Mouse (Mus musculus) embryonic fibroblast, embryonic 13.5 days (primary cell): ENCODE measurements around the gene Plcd3. TPM values are rescaled to one million over a fixed set of nuclear protein-coding genes. Genes with fewer than 3 reads are reported as not detected.
A peak's percentile ranks its signal among the peaks of the same experiment; 100 is the strongest.

Source experiments
- H3K27ac ChIP-seq: 2 replicates; pipeline ENCODE4 v1.5.1; 2012; ENCODE audit warnings: low read length, control low read depth, inconsistent platforms; ENCODE audit not compliant: insufficient read depth
- H3K4me1 ChIP-seq: 2 replicates; pipeline ENCODE4 v1.6.1; 2011; ENCODE audit warnings: low read length; ENCODE audit not compliant: control insufficient read depth, insufficient read depth
- H3K4me3 ChIP-seq: 2 replicates; pipeline ENCODE4 v1.5.1; 2011; ENCODE audit warnings: mild to moderate bottlenecking, control low read depth, low read length; ENCODE audit not compliant: insufficient read depth
- CTCF ChIP-seq: IDR thresholded peaks from 2 replicates; pipeline ENCODE4 v1.5.1; 2011; ENCODE audit warnings: mild to moderate bottlenecking, control low read depth, low read length, moderate library complexity, borderline replicate concordance; ENCODE audit not compliant: insufficient read depth
- POLR2A ChIP-seq: IDR thresholded peaks from 2 replicates; pipeline ENCODE4 v1.6.1; 2011; ENCODE audit warnings: low read depth, mild to moderate bottlenecking, control low read depth, low read length, moderate library complexity
- polyA plus RNA-seq: library from polyadenylated mRNA; stranded (reverse); fragments of >200 nt; gene quantifications from 2 replicates; pipeline ENCODE4 v1.2.4, GENCODE M21; 2011; ENCODE audit warnings: low read depth; ENCODE audit not compliant: missing spikeins, insufficient read length

The Plcd3 gene
- polyA plus RNA-seq, 1 experiment = 5.6 TPM

DNA sequence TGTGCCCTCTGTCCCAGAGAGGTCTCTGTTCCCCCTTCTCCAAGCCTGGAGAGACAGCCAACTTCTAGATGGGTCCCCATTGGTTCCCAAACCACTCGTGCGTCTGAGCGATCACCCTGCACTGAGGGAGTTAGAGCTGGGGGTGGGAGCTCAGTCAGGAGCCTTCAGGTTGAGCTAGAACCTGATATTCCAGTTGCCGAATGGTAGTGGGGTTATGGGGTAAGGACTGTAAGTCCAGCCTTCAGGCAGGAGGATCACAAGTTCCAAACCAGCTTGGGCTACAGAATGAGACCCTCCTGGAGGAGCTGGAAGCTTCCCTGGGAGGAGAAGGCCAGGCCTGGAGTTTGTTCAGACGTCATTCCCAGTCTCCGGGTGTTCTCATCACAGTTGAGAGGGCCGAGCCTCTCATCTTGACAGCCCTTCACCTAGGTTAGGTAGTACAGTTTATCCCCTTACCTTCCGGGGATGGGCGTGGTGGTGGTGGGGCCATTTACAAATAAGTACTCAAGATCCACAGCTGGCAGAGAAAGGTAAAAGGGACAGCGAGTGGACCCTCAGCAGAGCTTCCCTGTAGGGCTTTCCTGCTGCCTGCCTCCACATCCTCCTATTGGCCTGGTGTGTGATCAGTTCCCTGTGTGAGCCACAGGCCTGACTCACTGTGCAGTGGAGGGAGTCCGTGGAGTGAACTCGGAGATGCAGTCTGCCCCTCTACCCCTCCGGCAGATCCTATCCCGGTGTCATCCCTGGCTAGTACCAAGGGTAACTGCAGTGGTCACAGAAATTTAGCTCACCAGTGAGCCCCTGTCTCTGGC lies 38.7 kb upstream of the Plcd3 start:
- Histone ChIP-seq H3K4me1 (peaks cover 14% of the 10 kb centered on the region), H3K27ac (peak overlapping the region; percentile 84), H3K4me3 (no peak overlapping the region)
- TF ChIP-seq CTCF = no peak
- TF ChIP-seq POLR2A = peak; percentile 19; the same call in 1 of the 2 replicates

GRCm38 (mm10) chr11:103136039-103136577 lies 34.6 kb upstream of the Plcd3 start:
- Histone ChIP-seq H3K4me1 (peaks cover 6% of the 10 kb centered on the region; the same call in 1 of the 2 replicates), H3K27ac (no peak overlapping the region), H3K4me3 (no peak overlapping the region)
- no peak for TF ChIP-seq CTCF
- TF ChIP-seq POLR2A = no peak

GRCm38 (mm10) chr11:103134221-103134620 lies 32.8 kb upstream of the Plcd3 start:
- no peak overlapping the region for H3K4me3 ChIP-seq
- peaks cover 6% of the 10 kb centered on the region; the same call in 1 of the 2 replicates for H3K4me1 ChIP-seq
- TF ChIP-seq CTCF = no peak
- TF ChIP-seq POLR2A = no peak
- H3K27ac ChIP-seq = peak overlapping the region; percentile 53; the same call in 1 of the 2 replicates

DNA sequence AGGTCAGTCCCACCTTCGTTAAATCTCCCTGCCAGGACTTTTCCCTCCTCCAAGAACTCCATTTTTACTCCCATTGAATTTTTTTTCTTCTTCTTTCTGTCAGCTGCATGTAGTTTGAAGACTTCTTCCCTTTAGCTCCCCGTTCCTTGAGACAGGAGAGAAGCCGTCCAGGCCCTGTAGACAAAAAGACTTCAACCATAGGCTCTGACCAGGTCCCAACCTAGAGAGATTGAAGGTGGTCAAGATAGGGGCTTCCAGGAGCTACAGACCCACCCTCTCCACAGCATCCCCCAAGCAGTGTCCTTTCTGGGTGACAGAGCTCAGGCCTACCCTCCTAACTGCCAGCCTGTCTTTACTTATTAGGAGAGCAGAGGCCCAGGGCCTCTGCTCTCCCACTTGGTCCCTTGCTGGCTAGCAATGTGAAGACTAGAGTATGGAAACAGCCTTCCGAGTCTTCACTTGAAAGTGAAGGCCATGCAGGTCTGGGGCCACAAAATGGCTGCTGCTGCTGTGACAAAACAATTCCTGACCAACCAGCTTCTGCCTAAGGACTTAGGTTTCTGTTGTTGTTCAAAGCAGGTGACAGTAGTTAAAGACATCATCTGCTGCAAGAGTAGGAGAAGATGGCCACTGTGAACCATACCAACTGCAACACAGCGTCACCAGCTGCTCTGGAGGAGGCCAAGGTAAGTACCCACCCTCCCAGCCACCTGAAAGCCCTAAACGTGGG lies 32.2 kb upstream of the Plcd3 start:
- peaks cover 6% of the 10 kb centered on the region; the same call in 1 of the 2 replicates for H3K4me1 ChIP-seq

DNA sequence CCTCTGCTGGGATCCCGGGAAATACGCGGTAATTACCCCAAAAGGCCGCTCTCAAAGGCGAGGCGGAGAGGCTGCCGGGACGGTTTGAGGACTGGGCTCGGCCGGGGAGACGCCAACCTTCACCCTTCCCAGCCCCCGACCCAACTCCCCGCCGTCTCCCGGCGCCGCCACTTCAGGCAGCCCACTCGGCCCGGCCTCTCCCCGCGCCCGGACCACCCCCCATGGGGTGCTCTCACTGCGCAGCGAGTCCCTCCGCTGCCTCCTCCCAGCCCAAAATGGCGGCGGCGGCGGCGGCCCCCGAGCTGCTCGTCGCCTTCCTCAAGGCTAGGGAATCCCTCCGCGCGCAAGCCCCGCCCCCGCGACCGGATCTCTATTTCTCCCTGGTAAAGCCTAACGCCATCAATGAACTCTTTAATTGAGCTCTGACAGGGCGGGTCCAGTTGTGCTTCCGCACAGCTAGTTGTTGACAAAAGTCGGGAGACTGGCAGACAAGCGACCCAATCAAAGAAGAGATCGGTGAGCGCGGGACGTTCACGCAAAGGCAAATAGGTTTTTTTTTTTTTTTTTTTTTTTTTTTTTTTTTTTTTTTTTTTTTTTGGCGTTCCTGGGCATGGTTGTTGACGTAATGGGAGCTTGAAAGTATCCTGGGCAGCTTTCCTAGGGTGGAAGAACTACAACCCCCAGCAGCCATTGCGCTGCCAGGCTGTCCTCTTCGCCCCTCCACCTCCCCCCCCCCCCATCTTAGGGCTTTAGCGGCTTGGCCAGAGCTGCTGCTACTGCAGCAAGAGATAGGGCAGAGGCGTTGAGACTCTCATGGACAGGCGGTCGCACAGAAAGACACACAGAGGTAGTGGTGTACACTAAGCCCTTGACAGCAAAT lies 31.4 kb upstream of the Plcd3 start:
- H3K4me3 ChIP-seq = peak overlapping the region; percentile 90
- H3K4me1 ChIP-seq = peaks cover 6% of the 10 kb centered on the region; the same call in 1 of the 2 replicates
- TF ChIP-seq CTCF (no peak), POLR2A (peak; percentile 87)
- peak overlapping the region; percentile 87 for H3K27ac ChIP-seq

More for the DNA sequence above, 32.2 kb upstream of the Plcd3 start:
- TF ChIP-seq CTCF (no peak), POLR2A (no peak)
- peak overlapping the region; percentile 53 for H3K27ac ChIP-seq
- H3K4me3 ChIP-seq = 0 out of 2 replicates have a peak overlapping the region, but pooled peaks have one; percentile 3

DNA sequence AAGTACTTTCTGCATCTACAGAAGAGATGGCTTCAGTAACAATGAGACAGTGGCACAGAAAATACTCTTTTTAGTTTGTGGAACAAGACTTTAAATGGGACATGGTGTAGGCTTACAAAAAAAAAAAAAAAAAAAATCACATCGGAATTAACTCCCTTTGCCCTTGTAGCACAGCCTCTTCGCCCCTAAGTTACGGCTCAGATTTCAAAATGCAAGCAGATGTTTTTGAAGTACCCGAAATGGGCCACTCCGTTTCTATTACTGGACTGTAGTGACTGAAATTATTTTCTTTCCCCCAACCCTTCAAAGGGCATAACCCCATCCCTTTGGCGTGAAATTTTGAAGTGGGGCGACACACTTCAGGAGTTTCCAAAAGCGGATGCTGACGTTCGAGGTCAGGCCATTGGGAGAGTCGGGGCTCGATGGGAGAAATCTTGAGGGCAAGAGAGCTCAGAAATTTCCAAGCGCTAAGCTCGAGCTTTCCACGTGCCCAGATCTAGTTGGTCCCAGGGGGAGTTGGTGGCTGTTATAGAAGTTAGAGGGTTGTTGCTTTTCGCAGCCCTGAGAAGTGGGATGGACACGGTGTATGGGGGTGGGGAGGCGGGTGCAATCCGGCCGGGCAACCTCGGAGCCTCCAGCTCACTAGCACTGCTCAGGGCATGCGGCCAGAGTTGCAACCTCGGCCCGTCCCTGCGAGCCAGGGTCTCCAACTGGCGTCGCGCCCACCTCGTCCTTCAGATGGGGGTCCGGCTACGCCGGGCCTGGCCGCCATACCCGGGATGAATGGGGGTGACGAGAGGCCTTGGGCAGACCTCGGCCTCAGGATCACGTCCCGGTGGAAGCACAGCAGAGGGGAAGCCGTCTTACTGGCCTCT lies 30.5 kb upstream of the Plcd3 start, which contains the start of gene Hexim2:
Gene Hexim2 (plus strand): TSS at position 729 of the 875 bp plus-strand sequence.
- TF ChIP-seq POLR2A = peak; percentile 54
- no peak for TF ChIP-seq CTCF
- peak within 1 kb of the TSS; percentile 90 for H3K4me3 ChIP-seq
- peak within 1 kb of the TSS; percentile 87 for H3K27ac ChIP-seq
- H3K4me1 ChIP-seq = peaks cover 6% of the 10 kb centered on the region; the same call in 1 of the 2 replicates

DNA sequence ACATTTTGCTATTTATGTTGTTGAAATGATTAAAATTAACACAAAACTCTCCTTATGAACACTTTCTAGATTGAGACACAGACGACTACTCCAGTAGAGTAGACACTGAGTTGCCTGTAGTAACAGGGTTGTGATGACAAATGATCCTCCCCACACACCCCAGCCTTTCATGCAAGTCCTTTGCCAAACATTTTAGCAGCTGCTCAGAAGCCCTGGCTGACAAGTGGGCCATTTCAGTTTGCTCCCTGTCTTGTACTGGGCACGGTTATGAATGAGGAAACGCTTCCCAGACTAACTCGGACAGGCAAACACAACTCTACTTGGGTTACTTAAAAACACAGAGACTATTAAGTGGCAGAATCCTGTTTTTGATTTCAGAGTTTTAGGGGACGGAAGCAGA lies 18.9 kb upstream of the Plcd3 start:
- TF ChIP-seq CTCF (no peak), POLR2A (no peak)
- no peak overlapping the region for H3K4me3 ChIP-seq
- H3K27ac ChIP-seq = no peak overlapping the region
- no peaks in the 10 kb centered on the region for H3K4me1 ChIP-seq

- no peak for TF ChIP-seq POLR2A
- no peak for TF ChIP-seq CTCF
- H3K4me3 ChIP-seq = no peak overlapping the region
- H3K4me1 ChIP-seq = no peaks in the 10 kb centered on the region; the same call in 1 of the 2 replicates
- H3K27ac ChIP-seq = no peak overlapping the region
Observed at GRCm38 (mm10) chr11:103119609-103120008, 18.2 kb upstream of the Plcd3 start.
